Mouse (Mus musculus): ENCODE data around the gene Ybx1.

Gene Ybx1

GRCm38 (mm10) chr4:119266606-119267005 lies 27.8 kb downstream of the Ybx1 start:
- DNase-seq: no peak

- no peak for DNase-seq
Observed at GRCm38 (mm10) chr4:119263459-119263858, 30.9 kb downstream of the Ybx1 start.

- DNase-seq: no peak
Observed at GRCm38 (mm10) chr4:119262483-119262882, 31.9 kb downstream of the Ybx1 start.

GRCm38 (mm10) chr4:119261087-119261713 lies 33.2 kb downstream of the Ybx1 start:
- no peak for DNase-seq

- no peak for DNase-seq
Observed at GRCm38 (mm10) chr4:119259344-119260254, 34.8 kb downstream of the Ybx1 start.

- no peak for DNase-seq
Observed at GRCm38 (mm10) chr4:119257083-119257482, 37.3 kb downstream of the Ybx1 start.

GRCm38 (mm10) chr4:119255351-119255750 lies 39.1 kb downstream of the Ybx1 start, which contains the start of gene Cldn19:
Gene Cldn19 (plus strand): TSS chr4:119255414.
- DNase-seq: no peak

GRCm38 (mm10) chr4:119254012-119254618 lies 40.3 kb downstream of the Ybx1 start:
- DNase-seq: no peak

- no peak for DNase-seq
Observed at GRCm38 (mm10) chr4:119252025-119252808, 42.2 kb downstream of the Ybx1 start.

- no peak for DNase-seq
Observed at GRCm38 (mm10) chr4:119248407-119248965, 45.9 kb downstream of the Ybx1 start.

GRCm38 (mm10) chr4:119247462-119248235 lies 46.8 kb downstream of the Ybx1 start:
- DNase-seq: peak; percentile 81

GRCm38 (mm10) chr4:119246688-119247225 lies 47.6 kb downstream of the Ybx1 start:
- DNase-seq: peak; percentile 35

- DNase-seq: no peak
Observed at GRCm38 (mm10) chr4:119245961-119246360, 48.4 kb downstream of the Ybx1 start.

- DNase-seq: no peak
Observed at GRCm38 (mm10) chr4:119245556-119245955, 48.8 kb downstream of the Ybx1 start.

- DNase-seq: no peak
Observed at GRCm38 (mm10) chr4:119244468-119245240, 49.8 kb downstream of the Ybx1 start.

GRCm38 (mm10) chr4:119242571-119242970 lies 51.8 kb downstream of the Ybx1 start:
- no peak for DNase-seq

- DNase-seq: peak; percentile 52
Observed at GRCm38 (mm10) chr4:119241664-119242063, 52.7 kb downstream of the Ybx1 start.

- peak; percentile 31 for DNase-seq
Observed at GRCm38 (mm10) chr4:119239181-119239682, 55.2 kb downstream of the Ybx1 start.

GRCm38 (mm10) chr4:119238661-119239060 lies 55.7 kb downstream of the Ybx1 start:
- DNase-seq: no peak

- no peak for DNase-seq
Observed at GRCm38 (mm10) chr4:119234348-119234747, 60.1 kb downstream of the Ybx1 start.

All from thymus, postnatal 25 days (tissue).